Mouse (Mus musculus): ENCODE data around the gene Enho. TPM values are rescaled to one million over a fixed set of nuclear protein-coding genes. Genes with fewer than 3 reads are reported as not detected.
A peak's percentile ranks its signal among the peaks of the same experiment; 100 is the strongest.

Enho gene
- polyA plus RNA-seq, 1 experiment from 2014 or later: 8.7 TPM

DNA sequence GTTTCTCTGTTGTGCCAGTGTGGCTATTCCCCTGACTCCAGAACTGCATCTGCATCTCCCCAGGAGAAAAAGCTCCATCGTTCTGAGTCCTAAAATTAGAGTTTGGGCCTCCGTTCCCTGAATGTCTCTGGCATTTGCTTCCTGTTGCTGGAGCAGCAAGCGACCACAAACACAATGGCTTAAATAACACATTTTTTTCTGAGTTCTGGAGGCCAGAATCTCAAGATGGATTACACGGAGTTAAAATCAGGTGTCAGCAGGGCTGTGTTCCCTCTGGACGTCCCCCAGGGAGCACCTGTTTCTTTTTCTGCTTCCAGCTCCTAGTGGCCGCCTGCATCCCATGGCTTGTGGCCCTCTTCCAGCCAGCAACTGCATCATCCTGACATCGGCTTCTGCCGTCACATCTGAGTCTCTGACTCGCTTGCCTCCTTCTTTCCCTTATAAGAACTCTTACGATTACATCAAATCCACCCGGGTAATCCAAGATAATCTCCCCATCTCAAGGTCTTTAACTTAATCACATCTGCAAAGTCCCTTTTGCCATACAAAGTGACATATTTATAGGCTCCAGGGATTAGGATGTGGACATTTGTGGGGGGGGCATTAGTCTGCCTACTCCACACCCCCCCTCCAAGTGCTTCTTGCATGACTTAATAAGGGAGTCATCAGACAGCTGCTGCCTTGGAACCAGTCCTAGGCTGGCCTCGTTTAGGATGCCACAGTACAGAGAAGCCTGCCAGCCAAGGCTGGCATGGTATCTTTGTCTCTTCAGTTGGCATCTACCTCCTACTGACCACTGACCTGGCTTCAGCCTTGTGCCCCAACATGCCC lies 21.0 kb downstream of the Enho start:
- H3K27ac ChIP-seq: no peak overlapping the region
- peaks cover 17% of the 10 kb centered on the region for H3K4me1 ChIP-seq
- peaks cover 47% of the 10 kb centered on the region for H3K27me3 ChIP-seq
- H3K9me3 ChIP-seq: no peaks in the 10 kb centered on the region
- H3K4me2 ChIP-seq: no peak overlapping the region
- no peaks in the 10 kb centered on the region for H3K36me3 ChIP-seq
- no peak for ATAC-seq (ENCODE audit: insufficient number of reproducible peaks, low FRiP score, low TSS enrichment, low read depth)
- WGBS: 32% methylated on average over 12 of the region's 12 CpGs
- no peak overlapping the region for H3K4me3 ChIP-seq
- H3K9ac ChIP-seq: no peak overlapping the region

DNA sequence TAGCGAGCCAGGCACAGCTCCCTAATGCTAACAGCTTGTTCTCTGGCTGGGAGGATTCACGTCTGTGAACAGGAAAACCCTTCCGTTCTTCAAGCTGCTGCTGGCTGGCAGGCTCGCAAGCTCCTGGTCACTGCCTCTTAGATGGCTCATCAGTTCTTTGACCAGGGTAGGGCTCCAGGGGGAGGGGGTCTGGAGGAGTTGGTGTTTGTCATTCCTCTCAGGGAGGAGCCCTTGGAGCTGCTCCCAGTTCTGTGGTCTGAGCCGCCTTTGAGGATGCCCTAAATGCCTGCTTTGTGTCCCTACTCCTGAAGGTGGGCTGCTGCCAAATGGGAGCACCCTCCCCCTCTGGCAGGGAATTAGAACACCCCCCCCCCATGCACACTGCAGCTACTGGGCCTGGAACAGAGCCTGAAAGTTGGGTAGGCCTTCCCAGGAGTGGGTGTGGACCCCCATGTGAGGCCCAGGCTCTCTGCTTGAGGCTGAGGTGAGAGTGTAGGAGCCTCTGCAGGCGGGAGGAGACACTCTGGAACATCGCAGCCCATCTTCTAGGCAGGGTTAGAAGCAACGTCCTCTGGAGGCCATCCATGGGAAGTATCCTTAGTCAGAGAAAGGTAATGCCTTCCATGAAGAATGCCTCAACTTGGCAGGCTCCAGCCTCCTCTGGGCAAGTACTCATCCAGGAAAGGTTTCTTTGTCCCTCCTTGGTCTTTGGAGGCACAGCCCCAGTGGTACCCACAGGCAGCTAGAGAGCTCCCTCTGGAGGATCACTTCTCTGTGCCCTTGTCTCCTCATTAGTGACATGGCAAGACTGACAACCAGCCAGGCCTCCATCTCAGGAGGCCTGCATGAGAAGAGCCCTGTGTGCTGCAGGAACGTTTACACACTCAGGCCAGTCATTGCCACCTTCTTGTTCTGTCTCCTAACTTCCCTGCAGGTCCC lies 24.2 kb downstream of the Enho start:
- no peak overlapping the region for H3K4me2 ChIP-seq
- no peaks in the 10 kb centered on the region for H3K36me3 ChIP-seq
- H3K9ac ChIP-seq: no peak overlapping the region
- no peaks in the 10 kb centered on the region for H3K9me3 ChIP-seq
- H3K4me3 ChIP-seq: no peak overlapping the region
- ATAC-seq (ENCODE audit: insufficient number of reproducible peaks, low FRiP score, low TSS enrichment, low read depth): peak; percentile 73
- H3K27ac ChIP-seq: no peak overlapping the region
- H3K27me3 ChIP-seq: peaks cover 59% of the 10 kb centered on the region
- H3K4me1 ChIP-seq: peaks cover 17% of the 10 kb centered on the region
- WGBS: 58% methylated on average over 9 of the region's 9 CpGs

DNA sequence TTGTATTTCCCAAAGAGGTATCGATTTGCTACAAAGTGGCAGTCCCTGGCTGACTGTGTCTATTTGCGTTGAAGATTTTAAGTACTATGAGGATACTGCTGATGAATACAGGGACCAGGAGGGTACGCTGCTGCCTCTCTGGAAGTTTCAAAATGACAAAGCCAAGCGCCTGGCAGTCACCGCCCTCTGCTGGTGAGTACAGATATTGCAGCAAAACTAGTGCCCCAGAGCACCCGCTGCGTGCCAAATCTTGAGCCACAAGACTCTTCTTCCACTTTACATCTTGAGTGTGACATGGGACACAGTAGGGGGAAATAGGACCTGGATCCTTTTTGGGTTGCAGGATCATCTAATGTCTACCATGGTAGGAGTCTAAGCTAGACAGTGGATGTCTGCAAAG lies 26.0 kb downstream of the Enho start:
- Histone ChIP-seq H3K27me3 (peaks cover 56% of the 10 kb centered on the region), H3K9me3 (no peaks in the 10 kb centered on the region), H3K36me3 (no peaks in the 10 kb centered on the region), H3K27ac (no peak overlapping the region), H3K4me1 (peaks cover 15% of the 10 kb centered on the region), H3K4me2 (no peak overlapping the region), H3K9ac (no peak overlapping the region), H3K4me3 (no peak overlapping the region)
- WGBS: 10% methylated on average over 7 of the region's 7 CpGs
- ATAC-seq (ENCODE audit: insufficient number of reproducible peaks, low FRiP score, low TSS enrichment, low read depth): no peak

DNA sequence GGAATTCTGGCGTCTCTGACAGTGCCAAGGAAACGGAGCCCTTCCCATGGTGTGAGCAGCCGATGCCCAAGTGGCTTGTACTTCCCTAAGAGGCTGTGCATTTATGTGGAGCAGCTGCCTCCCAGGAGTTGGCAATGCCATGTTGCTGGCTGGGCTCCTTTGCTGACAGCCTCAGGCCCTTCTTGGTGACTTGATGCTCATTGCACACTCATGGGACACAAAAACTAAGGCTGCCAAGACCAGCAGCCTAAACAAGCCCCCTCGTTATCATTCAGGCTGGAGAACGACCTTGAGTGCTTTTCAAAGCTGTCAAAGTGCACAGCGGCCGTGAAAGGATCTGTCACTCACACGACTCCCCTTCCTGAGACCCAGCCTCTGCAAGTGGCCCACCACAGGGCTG lies 28.0 kb downstream of the Enho start:
- no peaks in the 10 kb centered on the region for H3K9me3 ChIP-seq
- 54% methylated on average over 8 of the region's 8 CpGs for WGBS
- H3K27ac ChIP-seq: no peak overlapping the region
- no peak overlapping the region for H3K4me3 ChIP-seq
- no peaks in the 10 kb centered on the region for H3K36me3 ChIP-seq
- ATAC-seq (ENCODE audit: insufficient number of reproducible peaks, low FRiP score, low TSS enrichment, low read depth): no peak
- H3K4me2 ChIP-seq: no peak overlapping the region
- peaks cover 48% of the 10 kb centered on the region for H3K27me3 ChIP-seq
- no peak overlapping the region for H3K9ac ChIP-seq
- peaks cover 12% of the 10 kb centered on the region for H3K4me1 ChIP-seq

DNA sequence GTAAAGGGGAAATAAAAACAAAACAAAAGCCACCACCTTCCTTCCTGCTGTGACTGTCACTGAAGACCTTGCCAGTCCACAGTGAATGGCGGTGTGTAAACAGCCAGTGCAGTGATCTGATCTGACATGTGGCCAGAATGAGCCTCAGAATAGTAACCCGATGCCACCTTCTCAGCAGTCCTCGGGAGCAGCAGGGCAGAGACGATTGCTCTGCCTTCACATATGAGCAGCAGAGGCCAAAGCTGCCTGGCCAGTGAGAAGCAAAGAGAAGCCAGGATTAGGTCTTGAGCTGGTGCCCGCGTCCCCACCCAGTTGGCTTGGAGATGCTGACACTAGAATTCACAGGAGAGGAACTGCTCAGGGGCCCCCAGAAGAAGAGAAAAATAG lies 29.5 kb downstream of the Enho start:
- Histone ChIP-seq H3K4me2 (no peak overlapping the region), H3K4me1 (peaks cover 2% of the 10 kb centered on the region), H3K9me3 (no peaks in the 10 kb centered on the region), H3K9ac (no peak overlapping the region), H3K36me3 (no peaks in the 10 kb centered on the region), H3K27ac (no peak overlapping the region), H3K4me3 (no peak overlapping the region), H3K27me3 (peaks cover 42% of the 10 kb centered on the region)
- 35% methylated on average over 6 of the region's 6 CpGs for WGBS
- no peak for ATAC-seq (ENCODE audit: insufficient number of reproducible peaks, low FRiP score, low TSS enrichment, low read depth)

DNA sequence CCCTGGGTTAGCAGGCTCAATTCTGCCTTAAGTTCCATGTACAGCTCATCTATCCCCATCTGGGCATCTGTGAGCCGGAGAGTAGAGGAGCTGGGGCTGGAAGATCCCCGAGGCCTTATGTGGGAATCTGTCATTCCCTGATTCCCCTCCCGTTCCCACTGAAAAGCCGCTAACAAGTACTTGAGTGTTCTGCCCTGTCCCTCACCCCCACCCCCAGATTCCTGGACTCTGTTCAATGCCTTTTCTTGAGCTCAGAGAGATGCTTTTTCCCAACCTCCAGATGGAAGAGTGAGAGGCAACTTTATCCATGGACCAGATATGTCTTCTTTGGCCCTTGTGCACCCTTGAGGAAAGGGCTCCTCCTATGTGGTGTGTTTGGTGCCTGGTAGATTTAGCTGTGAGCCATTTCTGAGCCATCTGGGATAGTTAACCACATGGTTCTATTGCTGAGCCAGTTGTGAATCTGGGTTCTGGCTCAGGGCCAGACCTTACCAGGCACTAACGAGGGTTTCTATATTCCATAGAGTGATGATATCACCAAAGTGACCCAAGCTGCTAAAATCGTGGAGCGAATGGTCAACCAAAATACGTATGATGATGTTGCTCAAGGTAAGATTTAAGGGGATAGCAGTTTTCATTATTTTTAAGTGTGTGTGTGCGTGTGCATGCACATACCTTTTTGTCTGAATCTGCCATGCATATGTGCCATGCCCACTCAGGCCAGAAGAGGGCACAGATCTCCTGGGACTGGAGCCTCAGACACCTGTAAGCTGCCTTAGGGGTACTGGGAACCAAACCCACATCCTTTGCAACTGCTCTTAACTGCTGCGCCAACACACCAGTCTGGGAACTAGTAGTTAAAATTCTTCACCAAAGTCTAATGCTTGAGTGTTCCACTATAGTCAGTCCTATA lies 30.2 kb downstream of the Enho start:
- no peak overlapping the region for H3K4me2 ChIP-seq
- H3K36me3 ChIP-seq: no peaks in the 10 kb centered on the region
- no peaks in the 10 kb centered on the region for H3K9me3 ChIP-seq
- H3K4me1 ChIP-seq: no peaks in the 10 kb centered on the region
- H3K27me3 ChIP-seq: peaks cover 35% of the 10 kb centered on the region
- WGBS: 68% methylated on average over 10 of the region's 10 CpGs
- no peak for ATAC-seq (ENCODE audit: insufficient number of reproducible peaks, low FRiP score, low TSS enrichment, low read depth)
- no peak overlapping the region for H3K27ac ChIP-seq
- no peak overlapping the region for H3K4me3 ChIP-seq
- H3K9ac ChIP-seq: no peak overlapping the region

DNA sequence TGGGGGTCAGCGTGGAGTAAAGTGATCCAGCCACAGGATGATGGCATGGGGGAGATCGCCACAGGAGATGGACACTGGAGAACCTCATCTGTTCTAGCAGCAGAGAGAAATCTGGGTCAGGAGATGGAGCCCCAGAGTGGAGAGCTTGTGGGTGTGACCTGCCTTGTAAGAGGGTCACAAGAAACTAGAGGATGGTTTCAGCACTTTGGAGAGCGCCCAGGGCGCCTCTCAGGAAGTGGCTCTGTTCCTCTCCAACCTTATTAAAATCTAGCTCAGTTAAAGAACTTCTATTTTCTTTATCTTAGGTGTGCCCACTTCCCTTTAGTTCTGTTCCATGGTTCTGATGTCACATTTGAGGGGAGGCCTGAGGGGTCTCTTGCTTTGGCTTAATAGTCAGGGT lies 33.3 kb downstream of the Enho start:
- Histone ChIP-seq H3K9me3 (no peaks in the 10 kb centered on the region), H3K4me2 (no peak overlapping the region), H3K36me3 (no peaks in the 10 kb centered on the region), H3K27me3 (peaks cover 43% of the 10 kb centered on the region), H3K27ac (no peak overlapping the region), H3K4me3 (no peak overlapping the region), H3K9ac (no peak overlapping the region), H3K4me1 (no peaks in the 10 kb centered on the region)
- 34% methylated on average over 4 of the region's 4 CpGs for WGBS
- no peak for ATAC-seq (ENCODE audit: insufficient number of reproducible peaks, low FRiP score, low TSS enrichment, low read depth)

DNA sequence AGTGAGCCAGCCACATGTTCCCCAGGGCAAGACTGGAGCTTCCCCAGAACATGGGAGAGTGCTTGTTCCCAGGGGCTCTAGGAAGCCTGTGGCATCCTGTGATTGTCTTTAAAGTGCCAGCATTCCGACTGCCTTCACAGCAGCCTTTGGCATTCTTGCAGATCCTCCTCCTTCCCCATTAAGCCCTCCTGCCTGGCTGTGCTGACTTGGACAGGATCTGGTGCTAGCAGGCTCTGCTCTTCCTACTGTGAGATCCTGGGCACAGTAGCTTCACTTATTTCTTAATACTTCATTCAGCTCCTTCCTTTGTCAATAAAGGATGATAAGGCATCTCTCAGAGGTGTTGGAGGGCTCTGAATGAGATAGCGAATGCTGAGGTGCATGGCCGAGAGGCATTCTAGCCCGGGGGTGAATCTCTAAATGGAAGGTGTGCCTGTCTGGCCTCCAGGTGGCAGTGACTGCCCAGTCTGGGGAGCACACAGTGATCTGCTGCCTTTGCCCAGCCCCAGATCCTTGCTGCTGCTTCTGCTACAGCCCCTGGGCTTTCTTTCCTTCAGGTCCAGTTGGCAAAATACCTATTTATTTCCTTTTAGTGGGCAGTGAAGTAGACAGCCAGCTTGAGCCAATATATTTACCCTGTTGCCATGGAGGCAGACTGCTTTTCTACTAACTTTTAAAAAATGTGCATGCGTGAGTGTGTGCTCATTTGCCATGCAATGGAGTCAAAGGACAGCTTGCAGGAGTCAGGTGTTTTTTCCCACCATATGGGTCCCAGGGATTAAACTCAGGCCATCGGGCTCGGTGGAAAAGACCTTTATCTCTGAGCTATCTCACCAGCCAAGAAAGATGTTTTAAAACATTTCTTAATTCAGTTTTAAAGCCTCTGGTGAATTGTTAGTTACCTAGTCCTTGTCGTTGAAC lies 35.4 kb downstream of the Enho start:
- 47% methylated on average over 8 of the region's 8 CpGs for WGBS
- no peak overlapping the region for H3K27ac ChIP-seq

DNA sequence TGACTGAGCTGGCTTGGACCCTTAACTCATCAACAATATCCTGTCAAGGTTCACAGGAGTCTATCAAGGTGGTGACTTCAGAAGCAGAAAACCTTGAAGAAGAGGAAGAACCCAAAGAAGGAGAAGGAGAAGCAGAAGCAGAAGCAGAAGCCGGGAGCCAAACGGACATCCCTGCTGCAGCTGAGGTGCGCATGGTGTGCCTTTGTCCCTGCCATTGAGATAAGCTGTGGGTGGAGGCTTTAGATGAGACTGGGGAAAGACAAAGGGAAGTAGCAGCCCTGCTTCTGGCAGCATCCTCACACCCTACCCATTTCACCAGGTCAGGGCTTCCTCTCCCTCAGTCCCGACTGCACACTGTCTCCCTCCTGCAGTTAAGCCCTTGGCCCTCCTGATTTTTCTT lies 37.3 kb downstream of the Enho start:
- no peaks in the 10 kb centered on the region for H3K36me3 ChIP-seq
- no peak for ATAC-seq (ENCODE audit: insufficient number of reproducible peaks, low FRiP score, low TSS enrichment, low read depth)
- H3K4me3 ChIP-seq: no peak overlapping the region
- H3K9me3 ChIP-seq: no peaks in the 10 kb centered on the region
- WGBS: 74% methylated on average over 4 of the region's 4 CpGs
- no peak overlapping the region for H3K4me2 ChIP-seq
- H3K27ac ChIP-seq: no peak overlapping the region
- peaks cover 30% of the 10 kb centered on the region for H3K27me3 ChIP-seq
- H3K9ac ChIP-seq: no peak overlapping the region
- no peaks in the 10 kb centered on the region for H3K4me1 ChIP-seq

More for the DNA sequence above, 35.4 kb downstream of the Enho start:
- Histone ChIP-seq H3K9me3 (no peaks in the 10 kb centered on the region), H3K36me3 (no peaks in the 10 kb centered on the region), H3K9ac (no peak overlapping the region), H3K27me3 (peaks cover 37% of the 10 kb centered on the region), H3K4me2 (no peak overlapping the region), H3K4me3 (no peak overlapping the region), H3K4me1 (no peaks in the 10 kb centered on the region)
- no peak for ATAC-seq (ENCODE audit: insufficient number of reproducible peaks, low FRiP score, low TSS enrichment, low read depth)
